Mouse (Mus musculus) liver, postnatal 0 days (tissue): ENCODE measurements around the gene Rheb. TPM values are rescaled to one million over a fixed set of nuclear protein-coding genes. Genes with fewer than 3 reads are reported as not detected.
"Not testable (repeated sequence)": the region's sequence is repeated elsewhere in the genome, so short reads cannot be mapped to it uniquely, and the experiment has no call there.

Experiments used
- ATAC-seq: fragments of 200-750 bp; cut with Nextera tagmentation; 2 replicates; pipeline ENCODE4 v1.8.0; 2017; ENCODE audit warnings: mild to moderate bottlenecking, moderate library complexity
- DNase-seq: peaks from one replicate; pipeline ENCODE4 v3.0.0-alpha.2; 2016
- H3K27ac ChIP-seq: fragments of 300-500 bp; sonication (generic); 2 replicates; pipeline ENCODE4 v1.5.1; 2014; ENCODE audit warnings: antibody characterized with exemption, moderate library complexity, mild to moderate bottlenecking, low read depth
- H3K27me3 ChIP-seq: fragments of 300-500 bp; sonication (generic); 2 replicates; pipeline ENCODE4 v1.6.1; 2014; ENCODE audit warnings: low read length, control low read depth, mixed read lengths; ENCODE audit not compliant: insufficient read depth
- H3K36me3 ChIP-seq: fragments of 300-500 bp; sonication (generic); replicated peaks from 2 replicates; pipeline ENCODE4 v1.6.1; 2014; ENCODE audit warnings: mild to moderate bottlenecking, control low read depth, low read length, moderate library complexity, mixed read lengths; ENCODE audit not compliant: insufficient read depth
- H3K4me1 ChIP-seq: fragments of 300-500 bp; sonication (generic); 2 replicates; pipeline ENCODE4 v1.6.1; 2014; ENCODE audit warnings: antibody characterized with exemption, mild to moderate bottlenecking, control low read depth; ENCODE audit not compliant: insufficient read depth
- H3K4me2 ChIP-seq: fragments of 300-500 bp; sonication (generic); 2 replicates; pipeline ENCODE4 v1.6.1; 2014; ENCODE audit warnings: low read depth, mild to moderate bottlenecking, low read length, moderate library complexity, mixed read lengths
- H3K4me3 ChIP-seq: fragments of 300-500 bp; sonication (generic); 2 replicates; pipeline ENCODE4 v1.5.1; 2014; ENCODE audit warnings: low read depth, low read length
- H3K9ac ChIP-seq: fragments of 300-500 bp; sonication (generic); replicated peaks from 2 replicates; pipeline ENCODE4 v1.6.1; 2014; ENCODE audit warnings: mild to moderate bottlenecking, moderate library complexity
- H3K9me3 ChIP-seq: fragments of 300-500 bp; sonication (generic); 2 replicates; pipeline ENCODE4 v1.6.1; 2016; ENCODE audit warnings: mild to moderate bottlenecking, control low read depth, low read length, mixed read lengths
- CTCF ChIP-seq: sonication (generic); IDR thresholded peaks from 2 replicates; pipeline ENCODE4 v1.5.1; 2016; ENCODE audit warnings: antibody characterized with exemption, low read depth
- EP300 ChIP-seq: IDR thresholded peaks from 2 replicates; pipeline ENCODE4 v1.6.1; 2016; ENCODE audit warnings: antibody characterized with exemption, low read depth, mild to moderate bottlenecking
- WGBS: fragments of 180-500 bp; shearing (Covaris S2); extraction: QIAGEN DNeasy Blood & Tissue Kit; methylation state at CpG from one replicate; pipeline ENCODE4 v1.1.7; 2014; ENCODE audit not compliant: insufficient replicate concordance; 5-methylcytosine and 5-hydroxymethylcytosine counted together
- polyA plus RNA-seq: library from polyadenylated mRNA; unstranded; fragments of >200 nt; fragmentation: Nextera tagmentation; extraction: Ambion mirVana; gene quantifications from 2 replicates; pipeline ENCODE4 v1.2.1, GENCODE M21; 2015

Rheb gene
- polyA plus RNA-seq, 1 experiment from 2014 or later = 79.6 TPM

GRCm38 (mm10) chr5:24778082-24778842 lies 64.2 kb downstream of the Rheb start:
- 42% methylated on average over 17 of the region's 17 CpGs for WGBS
- Histone ChIP-seq H3K27ac (no peak overlapping the region), H3K27me3 (0 out of 2 replicates have a peak, but pooled peaks cover 7% of the 10 kb centered on the region), H3K36me3 (no peaks in the 10 kb centered on the region), H3K4me1 (no peaks in the 10 kb centered on the region), H3K9me3 (no peaks in the 10 kb centered on the region), H3K4me2 (no peak overlapping the region), H3K4me3 (no peak overlapping the region), H3K9ac (no peak overlapping the region)
- DNase-seq (no peak), ATAC-seq (no peak)
- TF ChIP-seq CTCF (no peak), EP300 (no peak)

GRCm38 (mm10) chr5:24776681-24777080 lies 65.7 kb downstream of the Rheb start:
- no peak for ATAC-seq
- Histone ChIP-seq H3K4me2 (no peak overlapping the region), H3K27me3 (0 out of 2 replicates have a peak, but pooled peaks cover 7% of the 10 kb centered on the region), H3K4me3 (no peak overlapping the region), H3K4me1 (no peaks in the 10 kb centered on the region), H3K27ac (no peak overlapping the region), H3K36me3 (no peaks in the 10 kb centered on the region), H3K9me3 (no peaks in the 10 kb centered on the region), H3K9ac (no peak overlapping the region)
- WGBS = 70% methylated on average over 4 of the region's 4 CpGs
- DNase-seq = no peak
- TF ChIP-seq EP300 = no peak
- peak; percentile 31; the same call in 1 of the 2 replicates for TF ChIP-seq CTCF

GRCm38 (mm10) chr5:24774549-24774948 lies 67.9 kb downstream of the Rheb start:
- H3K27me3 ChIP-seq, DNase-seq, ATAC-seq, H3K36me3 ChIP-seq, H3K4me1 ChIP-seq, H3K9me3 ChIP-seq, H3K27ac ChIP-seq, H3K4me2 ChIP-seq, H3K4me3 ChIP-seq, H3K9ac ChIP-seq: not testable (repeated sequence)
- 92% methylated on average over 16 of the region's 16 CpGs for whole genome bisulfite sequencing

GRCm38 (mm10) chr5:24757816-24758215 lies 84.6 kb downstream of the Rheb start, which contains the start of gene Crygn:
TSS of gene Crygn (minus strand) at chr5:24758008.
- Histone ChIP-seq H3K27me3 (no peaks in the 10 kb centered on the region), H3K9ac (no peak within 1 kb of the TSS), H3K27ac (no peak within 1 kb of the TSS), H3K4me3 (no peak within 1 kb of the TSS), H3K4me1 (no peaks in the 10 kb centered on the region), H3K36me3 (no peaks in the 10 kb centered on the region), H3K4me2 (no peak within 1 kb of the TSS), H3K9me3 (no peaks in the 10 kb centered on the region)
- ATAC-seq (no peak; the same call in 1 of the 2 replicates), DNase-seq (no peak)
- no peak for TF ChIP-seq CTCF
- TF ChIP-seq EP300 = no peak
- 57% methylated on average over 18 of the region's 18 CpGs for WGBS

GRCm38 (mm10) chr5:24756931-24757330 lies 85.5 kb downstream of the Rheb start:
- H3K4me2 ChIP-seq = no peak overlapping the region
- ATAC-seq = no peak
- no peak overlapping the region for H3K27ac ChIP-seq
- 0 out of 2 replicates have a peak, but pooled peaks cover 2% of the 10 kb centered on the region for H3K4me1 ChIP-seq
- no peaks in the 10 kb centered on the region for H3K9me3 ChIP-seq
- no peak for DNase-seq
- H3K36me3 ChIP-seq = no peaks in the 10 kb centered on the region
- WGBS = 64% methylated on average over 3 of the region's 3 CpGs
- no peaks in the 10 kb centered on the region for H3K27me3 ChIP-seq
- H3K9ac ChIP-seq = no peak overlapping the region
- TF ChIP-seq CTCF (no peak), EP300 (no peak)
- H3K4me3 ChIP-seq = no peak overlapping the region

Other genes with a start within 250 kb of the Rheb start
- gene Smarcd3, start 218.2 kb downstream of the Rheb start, polyA plus RNA-seq = 0.80 and 0.84 TPM in 2 replicates
- 12.0 and 12.5 TPM in 2 replicates for gene Nub1, start 157.1 kb downstream of the Rheb start, polyA plus RNA-seq
- gene Wdr86, start 111.9 kb downstream of the Rheb start, polyA plus RNA-seq = 1.4 and 1.6 TPM in 2 replicates
- 1.4 and 1.6 TPM in 2 replicates for gene Crygn, start 84.6 kb downstream of the Rheb start, polyA plus RNA-seq